Mouse (Mus musculus) forebrain, embryonic 11.5 days (tissue): ENCODE data around the gene Epha1. TPM values are rescaled to one million over a fixed set of nuclear protein-coding genes. Genes with fewer than 3 reads are reported as not detected.

Experiments
- ATAC-seq: fragments of 200-750 bp; cut with Nextera tagmentation; replicated peaks from 2 replicates; pipeline ENCODE4 v1.8.0; 2017; ENCODE audit warnings: moderate TSS enrichment; ENCODE audit not compliant: low FRiP score
- DNase-seq: peaks from one replicate; pipeline ENCODE4 v3.0.0-alpha.2; 2017; ENCODE audit warnings: low spot score
- H3K27ac ChIP-seq: fragments of 300-500 bp; sonication (generic); 2 replicates; pipeline ENCODE4 v1.5.1; 2014; ENCODE audit warnings: low read depth, low read length
- H3K27me3 ChIP-seq: fragments of 300-500 bp; sonication (generic); 2 replicates; pipeline ENCODE4 v1.6.1; 2014; ENCODE audit warnings: mild to moderate bottlenecking, low read length, mixed read lengths; ENCODE audit not compliant: control insufficient read depth, insufficient read depth
- H3K36me3 ChIP-seq: fragments of 300-500 bp; sonication (generic); 2 replicates; pipeline ENCODE4 v1.6.1; 2014; ENCODE audit warnings: mild to moderate bottlenecking, low read length, moderate library complexity, mixed read lengths; ENCODE audit not compliant: control insufficient read depth, insufficient read depth
- H3K4me1 ChIP-seq: fragments of 300-500 bp; sonication (generic); replicated peaks from 2 replicates; pipeline ENCODE4 v1.6.1; 2014; ENCODE audit warnings: low read length, mixed read lengths; ENCODE audit not compliant: control insufficient read depth, insufficient read depth
- H3K4me2 ChIP-seq: fragments of 300-500 bp; sonication (generic); 2 replicates; pipeline ENCODE4 v1.6.1; 2014; ENCODE audit warnings: low read depth, mild to moderate bottlenecking, low read length, moderate library complexity, mixed read lengths; ENCODE audit not compliant: severe bottlenecking
- H3K4me3 ChIP-seq: fragments of 300-500 bp; sonication (generic); 2 replicates; pipeline ENCODE4 v1.5.1; 2014; ENCODE audit warnings: low read depth, low read length
- H3K9ac ChIP-seq: fragments of 300-500 bp; sonication (generic); 2 replicates; pipeline ENCODE4 v1.6.1; 2014; ENCODE audit warnings: low read length
- H3K9me3 ChIP-seq: fragments of 300-500 bp; sonication (generic); 2 replicates; pipeline ENCODE4 v1.6.1; 2016; ENCODE audit warnings: low read length, mixed read lengths; ENCODE audit not compliant: control insufficient read depth
- WGBS: fragments of 180-500 bp; shearing (Covaris S2); extraction: QIAGEN DNeasy Blood & Tissue Kit; methylation state at CpG from one replicate; pipeline ENCODE4 v1.1.7; 2014; 5-methylcytosine and 5-hydroxymethylcytosine counted together
- polyA plus RNA-seq: library from polyadenylated mRNA; unstranded; fragments of >200 nt; fragmentation: Nextera tagmentation; extraction: Ambion mirVana; gene quantifications from 2 replicates; pipeline ENCODE4 v1.2.1, GENCODE M21; 2014

Gene Epha1
- 0.24 and 0.27 TPM in 2 replicates for polyA plus RNA-seq

DNA sequence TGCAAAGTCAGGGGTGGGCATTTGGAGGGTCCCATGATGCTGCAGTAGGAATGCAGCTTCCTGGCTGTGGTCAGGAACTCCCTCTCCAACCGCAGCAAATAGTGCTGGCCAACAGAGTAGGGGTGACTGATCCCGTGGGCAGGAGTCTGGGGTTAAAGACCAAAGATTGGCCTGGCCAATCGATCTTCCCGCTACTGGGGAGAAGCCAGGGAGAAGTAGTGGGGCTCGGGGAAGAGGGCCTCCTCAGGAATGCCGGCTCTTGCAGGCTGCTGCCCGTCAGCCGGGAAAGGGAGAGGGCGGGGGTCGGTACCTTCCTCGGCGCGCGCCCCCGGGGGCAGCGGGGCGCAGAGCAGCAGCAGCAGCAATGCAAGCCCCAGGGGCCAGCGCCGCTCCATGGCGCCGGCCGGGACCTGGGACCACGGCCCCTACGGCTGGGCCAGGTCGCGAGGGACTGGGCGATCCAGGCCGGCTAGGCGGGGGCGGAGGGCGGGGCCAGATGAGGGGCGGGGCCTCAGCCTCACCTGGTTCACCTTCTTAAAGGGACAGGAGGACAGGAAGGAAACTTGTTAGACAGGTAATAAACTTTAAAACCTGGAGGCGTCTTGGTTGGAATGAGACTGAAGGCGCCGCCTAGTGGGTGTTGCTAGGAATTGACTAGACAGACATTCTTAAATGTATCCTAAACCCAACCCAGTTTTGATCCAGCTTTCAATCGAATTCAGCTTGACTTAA lies at the start of gene Epha1:
Gene Epha1, minus strand, starts transcription at position 453 of the 732 bp plus-strand sequence.
- H3K36me3 ChIP-seq, result no peaks in the 10 kb centered on the region
- no peaks in the 10 kb centered on the region; the same call in 1 of the 2 replicates for H3K4me1 ChIP-seq
- peak within 1 kb of the TSS; percentile 49 for H3K4me3 ChIP-seq
- no peak within 1 kb of the TSS for H3K27ac ChIP-seq
- H3K4me2 ChIP-seq, result peak within 1 kb of the TSS; percentile 92
- ATAC-seq (peak; percentile 73), DNase-seq (peak; percentile 80)
- peak within 1 kb of the TSS; percentile 43 for H3K9ac ChIP-seq
- H3K27me3 ChIP-seq, result peaks cover 11% of the 10 kb centered on the region; the same call in 1 of the 2 replicates
- under 1% methylated on average over 33 of the region's 36 CpGs for WGBS
- no peaks in the 10 kb centered on the region for H3K9me3 ChIP-seq

DNA sequence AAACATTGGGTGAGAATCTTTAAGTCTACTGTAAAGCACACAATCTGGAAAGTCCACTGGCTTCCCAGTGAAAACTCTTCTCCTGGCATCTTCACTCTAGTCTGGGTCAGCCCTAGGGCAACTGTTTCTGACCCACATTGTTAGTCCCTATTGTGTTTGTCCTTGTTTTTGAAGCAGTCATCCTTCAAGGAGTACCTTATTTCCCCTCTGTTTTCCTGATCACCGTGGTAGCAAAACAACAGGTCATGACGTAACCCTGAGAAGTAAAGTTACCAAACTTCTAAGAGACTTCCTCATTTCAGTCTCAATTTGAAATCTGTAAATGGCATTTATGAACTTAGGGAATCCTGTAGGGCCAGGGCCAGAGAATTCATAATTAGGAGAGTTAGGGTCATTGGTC lies 48.4 kb upstream of the Epha1 start:
- WGBS, result 74% methylated on average over 2 of the region's 2 CpGs
- ATAC-seq (no peak), DNase-seq (no peak)
- H3K9me3 ChIP-seq, result no peaks in the 10 kb centered on the region
- H3K27ac ChIP-seq, result no peak overlapping the region
- no peak overlapping the region for H3K4me3 ChIP-seq
- H3K27me3 ChIP-seq, result no peaks in the 10 kb centered on the region
- H3K9ac ChIP-seq, result no peak overlapping the region
- no peak overlapping the region for H3K4me2 ChIP-seq
- H3K4me1 ChIP-seq, result no peaks in the 10 kb centered on the region
- no peaks in the 10 kb centered on the region for H3K36me3 ChIP-seq

DNA sequence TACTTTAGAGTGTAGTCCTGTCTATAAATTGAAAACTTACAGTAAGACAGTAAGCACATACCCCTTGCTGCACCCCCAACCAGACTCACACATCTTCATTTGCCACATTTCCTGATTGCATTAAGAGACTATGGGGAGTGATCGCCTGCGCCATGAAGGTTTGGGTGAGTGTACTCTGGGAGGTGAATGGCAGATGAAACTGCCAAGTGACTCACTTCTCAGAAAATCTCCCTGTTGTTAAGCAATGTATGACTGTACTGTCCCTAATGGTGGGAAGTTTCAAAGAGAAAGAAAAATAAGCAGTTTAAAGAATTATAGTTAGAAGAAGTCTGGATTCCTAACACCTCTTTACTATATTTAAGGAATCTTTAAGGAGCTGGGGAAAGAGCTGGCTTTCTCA lies 46.4 kb upstream of the Epha1 start:
- H3K36me3 ChIP-seq, result no peaks in the 10 kb centered on the region

GRCm38 (mm10) chr6:42405134-42405533 lies 32.1 kb upstream of the Epha1 start, which contains the start of gene Tas2r135:
Tas2r135 (plus strand) TSS chr6:42405434.
- no peak within 1 kb of the TSS for H3K4me3 ChIP-seq
- no peaks in the 10 kb centered on the region for H3K4me1 ChIP-seq
- H3K27ac ChIP-seq, result no peak within 1 kb of the TSS
- no peak for DNase-seq
- H3K36me3 ChIP-seq, result no peaks in the 10 kb centered on the region
- H3K4me2 ChIP-seq, result no peak within 1 kb of the TSS
- ATAC-seq, result no peak
- no peaks in the 10 kb centered on the region for H3K27me3 ChIP-seq
- H3K9me3 ChIP-seq, result no peaks in the 10 kb centered on the region
- H3K9ac ChIP-seq, result no peak within 1 kb of the TSS
- whole genome bisulfite sequencing, result 90% methylated on average over 2 of the region's 2 CpGs

More for the DNA sequence above, 46.4 kb upstream of the Epha1 start:
- Histone ChIP-seq H3K4me2 (no peak overlapping the region), H3K9me3 (no peaks in the 10 kb centered on the region), H3K4me1 (no peaks in the 10 kb centered on the region), H3K9ac (no peak overlapping the region), H3K27me3 (no peaks in the 10 kb centered on the region), H3K4me3 (no peak overlapping the region), H3K27ac (no peak overlapping the region)
- 98% methylated on average over 2 of the region's 2 CpGs for WGBS
- DNase-seq, result no peak
- ATAC-seq, result no peak

DNA sequence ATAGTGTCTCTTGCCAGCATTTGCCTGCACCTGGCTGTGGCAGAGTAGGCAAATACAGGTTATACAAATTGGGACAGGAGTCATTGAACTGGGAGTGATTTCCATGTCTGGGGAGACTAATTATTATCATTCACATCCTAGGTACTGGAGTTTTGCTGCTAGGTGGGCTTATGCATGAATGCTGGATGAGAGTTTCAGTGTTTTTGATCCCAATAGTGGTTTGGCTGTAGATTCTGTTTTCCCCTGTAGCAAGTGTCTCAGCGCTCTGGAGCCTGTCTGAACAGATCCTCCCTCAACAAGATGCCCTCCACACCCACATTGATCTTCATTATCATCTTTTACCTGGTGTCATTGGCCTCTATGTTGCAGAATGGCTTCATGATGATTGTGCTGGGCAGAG lies 26.9 kb upstream of the Epha1 start, which contains the start of gene Tas2r143:
Gene Tas2r143, plus strand, starts transcription at position 301 of the 400 bp plus-strand sequence.
- Histone ChIP-seq H3K4me3 (no peak within 1 kb of the TSS), H3K4me1 (no peaks in the 10 kb centered on the region), H3K4me2 (no peak within 1 kb of the TSS), H3K27ac (no peak within 1 kb of the TSS), H3K9ac (no peak within 1 kb of the TSS), H3K36me3 (no peaks in the 10 kb centered on the region), H3K9me3 (no peaks in the 10 kb centered on the region), H3K27me3 (no peaks in the 10 kb centered on the region)
- WGBS, result 74% methylated on average over 1 of the region's 1 CpGs
- DNase-seq (no peak), ATAC-seq (no peak)

- Histone ChIP-seq H3K9me3 (no peaks in the 10 kb centered on the region), H3K4me3 (no peak overlapping the region), H3K4me2 (no peak overlapping the region), H3K4me1 (no peaks in the 10 kb centered on the region), H3K27ac (no peak overlapping the region), H3K27me3 (no peaks in the 10 kb centered on the region), H3K36me3 (no peaks in the 10 kb centered on the region), H3K9ac (no peak overlapping the region)
- no peak for ATAC-seq
- DNase-seq, result no peak
- WGBS, result 92% methylated on average over 1 of the region's 1 CpGs
These were observed 25.9 kb upstream of the Epha1 start for GRCm38 (mm10) chr6:42398998-42399397.

DNA sequence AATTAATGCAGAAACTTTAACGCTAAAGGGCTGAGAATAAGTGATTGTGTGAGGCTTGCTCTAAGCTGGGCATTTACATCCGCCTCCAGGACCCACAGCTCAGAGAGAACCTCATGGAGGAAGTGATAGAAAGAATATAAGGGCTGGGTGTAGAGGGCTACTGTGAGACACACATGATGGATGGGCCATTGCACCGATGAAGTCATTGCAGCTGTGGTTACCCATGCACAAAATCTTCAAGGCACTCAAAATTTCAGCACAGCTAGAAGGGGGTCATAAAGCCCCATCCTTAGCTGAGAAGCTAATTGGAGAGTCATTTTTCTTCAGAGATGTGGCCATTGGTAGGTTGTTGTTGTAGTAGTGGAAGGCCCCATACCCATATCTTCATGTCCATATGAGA lies 25.2 kb upstream of the Epha1 start:
- WGBS, result 85% methylated on average over 3 of the region's 3 CpGs
- Histone ChIP-seq H3K4me3 (no peak overlapping the region), H3K27ac (no peak overlapping the region), H3K27me3 (no peaks in the 10 kb centered on the region), H3K9ac (no peak overlapping the region), H3K36me3 (no peaks in the 10 kb centered on the region), H3K4me2 (no peak overlapping the region), H3K4me1 (no peaks in the 10 kb centered on the region), H3K9me3 (no peaks in the 10 kb centered on the region)
- ATAC-seq, result no peak
- no peak for DNase-seq

- H3K27ac ChIP-seq, result no peak overlapping the region
- 73% methylated on average over 3 of the region's 3 CpGs for WGBS
- ATAC-seq, result no peak
- no peaks in the 10 kb centered on the region for H3K4me1 ChIP-seq
- H3K9ac ChIP-seq, result no peak overlapping the region
- no peak for DNase-seq
- H3K36me3 ChIP-seq, result no peaks in the 10 kb centered on the region
- H3K4me3 ChIP-seq, result no peak overlapping the region
- H3K9me3 ChIP-seq, result no peaks in the 10 kb centered on the region
- no peak overlapping the region for H3K4me2 ChIP-seq
- H3K27me3 ChIP-seq, result no peaks in the 10 kb centered on the region
These were observed 24.1 kb upstream of the Epha1 start for GRCm38 (mm10) chr6:42397041-42397657.
